Mouse (Mus musculus): ENCODE measurements around the gene Kcnq4. TPM values are rescaled to one million over a fixed set of nuclear protein-coding genes. Genes with fewer than 3 reads are reported as not detected.

Kcnq4 gene
- polyA plus RNA-seq, 1 experiment from 2014 or later = 0.95 TPM

GRCm38 (mm10) chr4:120725516-120726090, 22.8 kb downstream of the Kcnq4 start:
- Histone ChIP-seq H3K9me3 (replicated peaks) (no peaks in the 10 kb centered on the region), H3K27ac (ENCODE audit: poor library complexity, severe bottlenecking) (no peak overlapping the region), H3K4me1 (replicated peaks) (peaks cover 28% of the 10 kb centered on the region), H3K9ac (no peak overlapping the region), H3K36me3 (no peaks in the 10 kb centered on the region), H3K27me3 (replicated peaks) (peaks cover 22% of the 10 kb centered on the region), H3K4me3 (no peak overlapping the region), H3K4me2 (no peak overlapping the region)
- WGBS = 52% methylated on average over 5 of the region's 5 CpGs
- no peak for ATAC-seq (ENCODE audit: insufficient number of reproducible peaks, low FRiP score)

GRCm38 (mm10) chr4:120721574-120721973, 26.8 kb downstream of the Kcnq4 start:
- Histone ChIP-seq H3K4me3 (no peak overlapping the region), H3K27ac (ENCODE audit: poor library complexity, severe bottlenecking) (no peak overlapping the region), H3K27me3 (replicated peaks) (peaks cover 25% of the 10 kb centered on the region), H3K9ac (no peak overlapping the region), H3K9me3 (replicated peaks) (no peaks in the 10 kb centered on the region), H3K4me1 (replicated peaks) (peaks cover 8% of the 10 kb centered on the region), H3K4me2 (no peak overlapping the region), H3K36me3 (no peaks in the 10 kb centered on the region)
- WGBS = 70% methylated on average over 2 of the region's 2 CpGs
- ATAC-seq (ENCODE audit: insufficient number of reproducible peaks, low FRiP score) = no peak

GRCm38 (mm10) chr4:120719152-120719551, 29.3 kb downstream of the Kcnq4 start:
- no peak overlapping the region for H3K9ac ChIP-seq
- H3K4me2 ChIP-seq = no peak overlapping the region
- H3K27me3 ChIP-seq (replicated peaks) = peaks cover 45% of the 10 kb centered on the region
- peaks cover 8% of the 10 kb centered on the region for H3K4me1 ChIP-seq (replicated peaks)
- ATAC-seq (ENCODE audit: insufficient number of reproducible peaks, low FRiP score) = no peak
- WGBS = 19% methylated on average over 5 of the region's 5 CpGs
- no peak overlapping the region for H3K27ac ChIP-seq (ENCODE audit: poor library complexity, severe bottlenecking)
- no peak overlapping the region for H3K4me3 ChIP-seq
- no peaks in the 10 kb centered on the region for H3K9me3 ChIP-seq (replicated peaks)
- H3K36me3 ChIP-seq = no peaks in the 10 kb centered on the region

- 62% methylated on average over 8 of the region's 8 CpGs for WGBS
- no peaks in the 10 kb centered on the region for H3K36me3 ChIP-seq
- peaks cover 59% of the 10 kb centered on the region for H3K27me3 ChIP-seq (replicated peaks)
- H3K4me3 ChIP-seq = no peak overlapping the region
- H3K9ac ChIP-seq = no peak overlapping the region
- H3K4me2 ChIP-seq = no peak overlapping the region
- no peaks in the 10 kb centered on the region for H3K9me3 ChIP-seq (replicated peaks)
- H3K27ac ChIP-seq (ENCODE audit: poor library complexity, severe bottlenecking) = no peak overlapping the region
- peaks cover 8% of the 10 kb centered on the region for H3K4me1 ChIP-seq (replicated peaks)
- ATAC-seq (ENCODE audit: insufficient number of reproducible peaks, low FRiP score) = no peak
Observed at GRCm38 (mm10) chr4:120717591-120717990, 30.8 kb downstream of the Kcnq4 start.

GRCm38 (mm10) chr4:120716765-120717164, 31.6 kb downstream of the Kcnq4 start:
- H3K27me3 ChIP-seq (replicated peaks) = peaks cover 63% of the 10 kb centered on the region
- H3K36me3 ChIP-seq = no peaks in the 10 kb centered on the region
- H3K4me1 ChIP-seq (replicated peaks) = peaks cover 8% of the 10 kb centered on the region
- H3K27ac ChIP-seq (ENCODE audit: poor library complexity, severe bottlenecking) = no peak overlapping the region
- peak overlapping the region; percentile 73 for H3K4me2 ChIP-seq
- H3K9ac ChIP-seq = no peak overlapping the region
- H3K4me3 ChIP-seq = peak overlapping the region; percentile 40
- H3K9me3 ChIP-seq (replicated peaks) = no peaks in the 10 kb centered on the region
- 12% methylated on average over 12 of the region's 12 CpGs for WGBS
- ATAC-seq (ENCODE audit: insufficient number of reproducible peaks, low FRiP score) = no peak

- no peak overlapping the region for H3K27ac ChIP-seq (ENCODE audit: poor library complexity, severe bottlenecking)
- no peaks in the 10 kb centered on the region for H3K9me3 ChIP-seq (replicated peaks)
- ATAC-seq (ENCODE audit: insufficient number of reproducible peaks, low FRiP score) = peak; percentile 90
- peak overlapping the region; percentile 73 for H3K4me2 ChIP-seq
- H3K27me3 ChIP-seq (replicated peaks) = peaks cover 60% of the 10 kb centered on the region
- H3K4me3 ChIP-seq = peak overlapping the region; percentile 40
- no peak overlapping the region for H3K9ac ChIP-seq
- H3K36me3 ChIP-seq = no peaks in the 10 kb centered on the region
- peaks cover 8% of the 10 kb centered on the region for H3K4me1 ChIP-seq (replicated peaks)
- 2% methylated on average over 12 of the region's 12 CpGs for WGBS
Observed at GRCm38 (mm10) chr4:120716141-120716571, 32.3 kb downstream of the Kcnq4 start.

GRCm38 (mm10) chr4:120713856-120714497, 34.4 kb downstream of the Kcnq4 start:
- H3K9ac ChIP-seq = no peak overlapping the region
- H3K27me3 ChIP-seq (replicated peaks) = peaks cover 80% of the 10 kb centered on the region
- no peaks in the 10 kb centered on the region for H3K36me3 ChIP-seq
- H3K4me3 ChIP-seq = no peak overlapping the region
- H3K27ac ChIP-seq (ENCODE audit: poor library complexity, severe bottlenecking) = no peak overlapping the region
- H3K4me1 ChIP-seq (replicated peaks) = peaks cover 8% of the 10 kb centered on the region
- H3K4me2 ChIP-seq = no peak overlapping the region
- ATAC-seq (ENCODE audit: insufficient number of reproducible peaks, low FRiP score) = peak; percentile 79
- H3K9me3 ChIP-seq (replicated peaks) = no peaks in the 10 kb centered on the region
- 76% methylated on average over 6 of the region's 6 CpGs for WGBS

GRCm38 (mm10) chr4:120713021-120713420, 35.4 kb downstream of the Kcnq4 start:
- Histone ChIP-seq H3K36me3 (no peaks in the 10 kb centered on the region), H3K4me1 (replicated peaks) (peaks cover 8% of the 10 kb centered on the region), H3K27me3 (replicated peaks) (peaks cover 83% of the 10 kb centered on the region), H3K9ac (no peak overlapping the region), H3K27ac (ENCODE audit: poor library complexity, severe bottlenecking) (no peak overlapping the region), H3K9me3 (replicated peaks) (no peaks in the 10 kb centered on the region), H3K4me2 (no peak overlapping the region), H3K4me3 (no peak overlapping the region)
- no peak for ATAC-seq (ENCODE audit: insufficient number of reproducible peaks, low FRiP score)
- 87% methylated on average over 6 of the region's 6 CpGs for WGBS

- Histone ChIP-seq H3K4me2 (no peak overlapping the region), H3K4me1 (replicated peaks) (peaks cover 8% of the 10 kb centered on the region), H3K9ac (no peak overlapping the region), H3K4me3 (no peak overlapping the region), H3K9me3 (replicated peaks) (no peaks in the 10 kb centered on the region), H3K27me3 (replicated peaks) (peaks cover 78% of the 10 kb centered on the region), H3K27ac (ENCODE audit: poor library complexity, severe bottlenecking) (no peak overlapping the region), H3K36me3 (no peaks in the 10 kb centered on the region)
- 74% methylated on average over 12 of the region's 12 CpGs for WGBS
- no peak for ATAC-seq (ENCODE audit: insufficient number of reproducible peaks, low FRiP score)
Observed at GRCm38 (mm10) chr4:120712236-120712635, 36.2 kb downstream of the Kcnq4 start.

- Histone ChIP-seq H3K4me3 (no peak overlapping the region), H3K9ac (no peak overlapping the region), H3K27ac (ENCODE audit: poor library complexity, severe bottlenecking) (no peak overlapping the region), H3K4me1 (replicated peaks) (peaks cover 24% of the 10 kb centered on the region), H3K4me2 (no peak overlapping the region), H3K36me3 (no peaks in the 10 kb centered on the region), H3K9me3 (replicated peaks) (no peaks in the 10 kb centered on the region), H3K27me3 (replicated peaks) (peaks cover 73% of the 10 kb centered on the region)
- ATAC-seq (ENCODE audit: insufficient number of reproducible peaks, low FRiP score) = no peak
- WGBS = 88% methylated on average over 2 of the region's 2 CpGs
Observed at GRCm38 (mm10) chr4:120702511-120702910, 45.9 kb downstream of the Kcnq4 start.

GRCm38 (mm10) chr4:120702056-120702455, 46.4 kb downstream of the Kcnq4 start:
- Histone ChIP-seq H3K9ac (no peak overlapping the region), H3K27me3 (replicated peaks) (peaks cover 77% of the 10 kb centered on the region), H3K4me1 (replicated peaks) (peaks cover 24% of the 10 kb centered on the region), H3K27ac (ENCODE audit: poor library complexity, severe bottlenecking) (no peak overlapping the region), H3K4me2 (no peak overlapping the region), H3K9me3 (replicated peaks) (no peaks in the 10 kb centered on the region), H3K36me3 (no peaks in the 10 kb centered on the region), H3K4me3 (no peak overlapping the region)
- 84% methylated on average over 8 of the region's 8 CpGs for WGBS
- ATAC-seq (ENCODE audit: insufficient number of reproducible peaks, low FRiP score) = no peak

GRCm38 (mm10) chr4:120701180-120701579, 47.2 kb downstream of the Kcnq4 start:
- H3K4me1 ChIP-seq (replicated peaks) = peaks cover 24% of the 10 kb centered on the region
- no peak overlapping the region for H3K9ac ChIP-seq
- peaks cover 83% of the 10 kb centered on the region for H3K27me3 ChIP-seq (replicated peaks)
- H3K4me2 ChIP-seq = no peak overlapping the region
- no peaks in the 10 kb centered on the region for H3K36me3 ChIP-seq
- H3K9me3 ChIP-seq (replicated peaks) = no peaks in the 10 kb centered on the region
- no peak for ATAC-seq (ENCODE audit: insufficient number of reproducible peaks, low FRiP score)
- WGBS = 78% methylated on average over 3 of the region's 3 CpGs
- no peak overlapping the region for H3K4me3 ChIP-seq
- no peak overlapping the region for H3K27ac ChIP-seq (ENCODE audit: poor library complexity, severe bottlenecking)

Measured in heart, embryonic 12.5 days (tissue).